Mouse (Mus musculus): ENCODE measurements around the gene Arhgap33.
"Not testable (repeated sequence)": the region's sequence is repeated elsewhere in the genome, so short reads cannot be mapped to it uniquely, and the experiment has no call there.

Gene Arhgap33

GRCm38 (mm10) chr7:30492765-30493164, 42.1 kb downstream of the Arhgap33 start:
- DNase-seq: peak; percentile 84

- no peak for DNase-seq
Measured at GRCm38 (mm10) chr7:30490957-30491307, 43.9 kb downstream of the Arhgap33 start.

- peak; percentile 36 for DNase-seq
Measured at GRCm38 (mm10) chr7:30490251-30490956, 44.5 kb downstream of the Arhgap33 start.

GRCm38 (mm10) chr7:30484250-30484649, 50.6 kb downstream of the Arhgap33 start:
- peak; percentile 41 for DNase-seq

GRCm38 (mm10) chr7:30477415-30478381, 57.2 kb downstream of the Arhgap33 start:
- DNase-seq: no peak

GRCm38 (mm10) chr7:30476136-30476535, 58.7 kb downstream of the Arhgap33 start:
- DNase-seq: not testable (repeated sequence)

GRCm38 (mm10) chr7:30474999-30475398, 59.9 kb downstream of the Arhgap33 start:
- DNase-seq: no peak

GRCm38 (mm10) chr7:30472411-30472810, 62.4 kb downstream of the Arhgap33 start:
- peak; percentile 48 for DNase-seq
